ENCODE assay signal across 17 mouse cellular contexts in the genomic region with DNA sequence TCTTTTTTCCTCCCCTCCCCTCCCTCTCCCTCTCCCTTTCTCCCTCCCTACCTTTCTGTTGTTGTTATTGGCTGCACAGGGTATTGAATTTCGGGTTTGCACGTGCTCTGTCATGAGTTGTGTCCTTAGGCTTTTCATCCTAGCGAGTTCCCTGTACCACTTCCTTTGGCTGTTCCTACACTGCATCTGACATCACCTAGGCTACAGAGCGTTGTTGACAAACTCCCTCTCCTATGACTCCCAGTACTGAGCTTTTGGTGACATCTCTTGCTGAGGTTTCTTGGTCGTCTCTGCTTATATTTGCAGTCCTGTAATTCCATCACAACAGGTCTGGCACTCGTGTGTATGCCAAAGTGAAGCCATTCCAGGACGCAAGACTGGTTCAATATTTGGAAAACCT.
"Had no signal": no experiment of that assay in that cellular context is flagged by ENCODE, and none has a peak within 500 bp of the region (broad histone marks: within the 10 kb centered on the region; RNA-seq: fewer than 3 reads in every experiment).

No protein-coding gene starts in this region.

- ATAC-seq: lung, postnatal 0 days; midbrain, embryonic 13.5 days; midbrain, embryonic 15.5 days had no signal

- H3K27ac ChIP-seq: lung, embryonic 15.5 days; macrophage; midbrain, embryonic 13.5 days; midbrain, embryonic 15.5 days; neural tube, embryonic 12.5 days; stomach, embryonic 15.5 days; stomach, postnatal 0 days had no signal

- H3K36me3 ChIP-seq: lung, embryonic 15.5 days; midbrain, embryonic 15.5 days; neural tube, embryonic 12.5 days; stomach, embryonic 15.5 days had no signal

- H3K4me2 ChIP-seq: lung, embryonic 15.5 days; midbrain, embryonic 11.5 days; midbrain, embryonic 13.5 days; midbrain, embryonic 15.5 days; neural tube, embryonic 12.5 days; stomach, embryonic 15.5 days had no signal

- H3K27me3 ChIP-seq: lung, embryonic 15.5 days; midbrain, embryonic 13.5 days; midbrain, embryonic 15.5 days; neural tube, embryonic 12.5 days; stomach, embryonic 15.5 days had no signal

- H3K9ac ChIP-seq: lung, embryonic 15.5 days; midbrain, embryonic 13.5 days; midbrain, embryonic 15.5 days; neural tube, embryonic 12.5 days; stomach, embryonic 15.5 days had no signal

- DNase-seq: lung, adult 2 months; lung, postnatal 14 days; lung, postnatal 36 days; right cerebral cortex, postnatal 14 days; thymus, adult 2 months; thymus, postnatal 25 days; thymus, postnatal 4 days had no signal

- H3K4me3 ChIP-seq: lung, embryonic 15.5 days; megakaryocyte, embryonic 14.5 days; midbrain, embryonic 13.5 days; midbrain, embryonic 15.5 days; neural tube, embryonic 12.5 days; stomach, embryonic 15.5 days had no signal

- H3K9me3 ChIP-seq: lung, embryonic 15.5 days; megakaryocyte, embryonic 14.5 days; midbrain, embryonic 13.5 days; midbrain, embryonic 15.5 days; neural tube, embryonic 12.5 days; stomach, embryonic 15.5 days had no signal
